Mouse (Mus musculus) hematopoietic stem cell, adult 5-6 weeks (primary cell): ENCODE measurements around the gene Fam193a. TPM values are rescaled to one million over a fixed set of nuclear protein-coding genes. Genes with fewer than 3 reads are reported as not detected.

Experiments used
- ATAC-seq, 2 experiments: fragments of 125-278 bp in 1 of 2; replicated peaks in 1 of 2; 2 replicates each; pipeline ENCODE4 v1.8.0; 2016 to 2017; ENCODE audit warnings: inconsistent platforms in 2 of 2, mild to moderate bottlenecking in 2 of 2, moderate number of reproducible peaks in 2 of 2, low read depth in 1 of 2, moderate TSS enrichment in 1 of 2; ENCODE audit not compliant: low FRiP score in 2 of 2, poor library complexity in 2 of 2, severe bottlenecking in 2 of 2, insufficient read depth in 1 of 2, low TSS enrichment in 1 of 2
- total RNA-seq: library from RNA; stranded (forward); fragments of 172-1452, 232-1000 nt; gene quantifications from 2 replicates; pipeline ENCODE4 v1.2.3, GENCODE M21; 2017

Fam193a gene
- total RNA-seq, 1 experiment from 2014 or later = 41.8 TPM

DNA sequence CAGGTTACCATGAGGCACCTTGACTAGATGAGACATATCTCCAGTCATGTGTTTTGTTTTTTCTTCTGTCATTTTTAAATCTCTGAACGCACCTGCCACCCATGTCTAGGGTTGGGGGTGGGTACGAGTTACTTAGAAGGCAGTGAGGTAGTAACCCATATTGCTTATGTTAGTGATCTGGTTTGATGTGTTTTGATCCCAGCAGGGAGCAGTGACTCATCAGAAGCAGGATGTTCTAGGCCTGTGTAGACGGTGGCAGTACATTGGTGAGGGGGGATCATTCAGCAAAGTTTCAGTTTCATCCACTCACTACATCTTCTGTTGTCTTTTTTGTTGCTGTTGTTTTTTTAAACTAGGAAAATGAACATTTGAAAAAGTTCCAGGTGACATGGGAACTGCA is 61.0 kb downstream of the Fam193a start:
- no peak for ATAC-seq

DNA sequence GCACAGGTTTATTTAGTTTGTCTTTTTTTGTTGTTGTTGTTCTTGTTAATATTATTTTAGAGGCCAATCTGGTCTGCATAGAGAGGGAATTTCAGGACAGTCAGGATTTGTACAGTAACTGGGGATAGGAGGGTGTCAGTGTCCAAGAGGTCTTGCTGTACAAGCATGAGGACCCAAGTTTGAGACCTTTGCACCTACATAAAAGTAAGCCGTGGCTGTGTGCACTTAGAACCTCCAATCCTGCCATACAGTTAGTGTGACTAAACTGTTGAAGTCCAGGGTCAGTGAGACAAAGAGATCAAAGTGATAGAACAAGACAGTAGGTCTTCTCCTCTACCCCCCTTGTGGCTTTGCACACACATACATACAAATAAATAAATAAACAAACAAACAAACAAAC is 64.1 kb downstream of the Fam193a start:
- no peak for ATAC-seq

DNA sequence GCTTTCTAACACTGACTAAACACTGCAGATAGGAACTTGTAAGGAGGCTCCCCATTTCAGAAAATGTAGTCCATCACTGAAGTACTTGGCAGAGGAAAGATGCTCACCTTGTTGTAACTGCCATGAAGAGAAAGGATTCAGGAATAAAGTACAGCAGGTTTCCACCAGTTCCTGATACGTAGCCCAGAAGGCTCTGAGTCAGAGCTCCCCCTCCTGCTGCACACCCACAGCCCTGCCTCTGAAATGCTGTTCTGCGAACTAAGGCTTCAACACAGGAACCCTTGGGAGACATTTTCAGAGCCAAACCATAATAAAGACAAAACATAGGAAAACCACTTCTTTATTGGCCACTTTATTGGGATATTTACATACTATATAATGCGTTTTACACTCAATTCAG is 64.5 kb downstream of the Fam193a start:
- ATAC-seq = no peak

DNA sequence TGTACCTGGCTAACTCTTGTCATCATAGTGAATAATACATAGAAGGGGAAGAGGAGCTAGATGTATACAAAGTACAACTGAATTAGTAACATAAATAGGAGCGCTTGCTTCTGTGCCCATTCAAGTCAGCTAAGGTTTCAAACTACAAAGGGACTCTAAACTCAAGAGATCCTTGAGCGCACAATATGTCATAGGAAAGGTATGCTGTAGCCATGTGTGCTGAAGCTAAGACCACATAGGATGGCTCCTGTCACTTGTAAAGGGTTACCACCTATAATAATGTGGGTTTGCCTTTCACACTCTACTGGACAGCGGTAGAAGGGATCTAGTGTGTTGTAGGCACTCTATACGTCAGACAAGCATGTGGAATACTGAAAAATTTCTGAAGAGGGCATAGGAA is 68.3 kb downstream of the Fam193a start:
- ATAC-seq = no peak

DNA sequence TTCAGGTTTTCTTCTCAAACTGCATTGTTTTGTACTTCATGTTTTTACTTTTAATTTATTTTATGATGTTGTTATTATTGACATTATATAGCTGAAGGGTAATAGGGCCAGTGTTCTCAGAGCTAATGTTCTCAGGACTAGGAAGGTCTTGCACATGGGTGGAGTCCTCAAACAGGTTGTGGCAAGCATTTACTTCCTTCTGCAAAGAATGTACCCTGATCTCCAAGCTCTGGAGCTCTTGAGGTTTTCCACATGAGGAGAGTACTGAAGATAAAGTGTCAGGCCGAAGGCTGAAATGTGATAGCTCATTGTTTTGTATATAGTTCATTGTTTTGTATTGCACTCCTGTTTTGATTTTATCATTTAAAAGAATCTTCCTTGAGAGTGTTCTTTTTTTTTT is 68.9 kb downstream of the Fam193a start:
- no peak for ATAC-seq

DNA sequence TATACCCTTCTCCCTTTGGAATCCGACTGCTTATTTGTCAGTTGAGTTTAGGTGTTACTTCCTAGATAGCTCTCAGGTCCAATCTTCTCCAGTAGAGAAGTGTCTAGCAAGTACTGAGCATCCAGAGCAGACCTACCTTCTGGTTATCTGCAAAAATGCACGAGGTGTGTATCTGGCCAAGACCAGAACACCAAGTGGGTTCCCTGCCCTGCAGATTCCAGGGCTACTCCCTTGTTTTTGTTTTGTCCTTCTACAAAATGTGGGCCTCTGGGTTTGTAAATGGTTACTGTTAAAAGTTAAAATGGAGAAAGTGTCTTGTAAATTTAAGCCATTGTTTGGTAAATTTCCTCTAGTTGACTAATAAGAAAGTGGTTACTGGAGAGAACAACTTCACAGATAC is 70.0 kb downstream of the Fam193a start:
- no peak for ATAC-seq

DNA sequence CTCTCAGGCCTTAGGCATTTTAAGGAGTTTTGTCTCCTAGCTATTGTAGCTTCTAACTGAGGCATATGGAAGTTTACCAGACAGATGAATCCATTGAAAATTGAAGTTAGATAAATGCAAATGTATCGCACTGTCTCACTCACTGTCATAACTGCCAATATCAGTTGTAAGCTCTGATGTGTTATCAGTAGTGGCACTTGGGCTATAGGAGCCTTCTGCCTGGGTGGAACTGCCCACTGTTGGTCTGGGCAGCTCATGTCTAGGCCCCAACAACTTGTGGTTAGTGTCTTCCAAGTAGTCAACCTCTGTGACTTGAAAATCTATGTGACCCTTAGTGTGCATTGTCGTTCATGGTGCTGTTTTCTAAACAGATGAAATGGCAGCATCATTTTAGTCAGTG is 72.1 kb downstream of the Fam193a start:
- no peak for ATAC-seq

DNA sequence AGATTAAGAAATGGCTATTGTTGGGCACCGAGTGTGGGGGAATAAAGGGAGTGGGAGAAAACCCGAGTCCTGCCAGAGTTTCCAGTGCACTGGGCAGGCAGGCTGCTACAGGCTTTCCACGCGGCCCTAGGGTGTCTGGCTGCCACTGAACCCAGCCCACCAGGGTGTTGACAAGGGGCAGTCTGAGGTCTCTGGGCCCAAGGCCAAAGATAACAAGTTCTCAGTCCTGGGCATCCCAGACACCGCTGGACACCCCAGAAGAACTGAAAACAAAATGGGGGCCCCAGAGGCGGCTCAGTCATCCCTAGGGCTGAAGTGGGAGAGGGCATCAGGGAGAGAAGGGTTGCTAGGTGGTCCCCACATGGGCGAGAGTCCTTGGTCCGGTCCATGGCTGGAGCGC is 76.5 kb downstream of the Fam193a start:
- ATAC-seq = no peak

DNA sequence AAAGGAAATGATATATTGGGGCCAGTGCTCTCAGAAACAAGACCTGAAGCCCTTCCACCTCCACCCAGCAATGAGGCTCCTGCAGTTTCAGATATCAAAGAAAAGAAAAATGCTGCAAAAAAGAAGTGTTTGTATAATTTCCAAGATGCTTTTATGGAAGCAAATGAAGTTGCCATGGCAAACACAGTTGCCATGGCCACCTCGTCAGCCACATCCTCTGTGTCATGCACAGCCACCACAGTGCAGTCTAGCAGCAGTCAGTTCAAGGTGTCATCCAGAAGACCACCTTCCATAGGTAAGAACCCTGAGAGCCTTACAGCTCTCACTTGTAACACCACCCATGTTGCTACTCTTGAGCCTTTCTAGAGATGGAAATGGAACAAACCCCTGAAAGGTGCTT is 89.3 kb downstream of the Fam193a start:
- no peak for ATAC-seq

DNA sequence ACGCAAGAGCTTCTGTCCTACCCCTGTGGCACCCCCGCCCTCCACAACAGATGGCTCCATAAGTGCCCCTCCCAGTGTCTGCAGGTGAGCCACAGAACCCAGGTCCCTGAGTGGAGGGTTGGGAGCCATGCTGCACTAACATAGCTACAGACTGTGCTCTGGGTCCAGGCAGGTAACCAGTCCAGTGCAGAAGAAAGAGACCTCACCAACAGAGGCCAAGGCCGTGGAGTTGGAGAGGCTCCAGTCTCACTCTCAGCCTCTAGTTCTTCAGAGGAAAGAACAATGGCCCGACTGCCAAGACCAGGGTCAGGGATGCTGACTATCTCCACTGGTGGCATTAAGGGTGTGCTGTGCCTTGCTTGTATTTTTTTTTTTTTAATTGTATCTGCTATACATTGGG is 91.6 kb downstream of the Fam193a start:
- no peak for ATAC-seq

DNA sequence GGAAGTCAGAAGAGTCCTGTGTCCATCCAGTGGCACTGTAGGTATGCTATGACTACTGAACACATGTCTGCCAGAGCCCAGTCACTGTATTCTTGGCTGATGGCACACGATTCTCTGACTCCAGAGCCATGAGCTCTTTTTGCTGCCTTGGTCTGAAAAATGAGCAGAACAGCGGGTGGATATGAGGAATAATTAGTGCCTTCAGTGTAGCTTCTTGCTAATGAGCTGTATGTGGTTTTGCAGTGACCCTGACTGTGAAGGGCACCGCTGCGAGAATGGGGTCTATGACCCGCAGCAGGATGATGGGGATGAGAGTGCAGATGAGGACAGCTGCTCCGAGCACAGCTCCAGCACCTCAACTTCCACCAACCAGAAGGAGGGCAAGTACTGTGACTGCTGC is 92.1 kb downstream of the Fam193a start:
- no peak for ATAC-seq

DNA sequence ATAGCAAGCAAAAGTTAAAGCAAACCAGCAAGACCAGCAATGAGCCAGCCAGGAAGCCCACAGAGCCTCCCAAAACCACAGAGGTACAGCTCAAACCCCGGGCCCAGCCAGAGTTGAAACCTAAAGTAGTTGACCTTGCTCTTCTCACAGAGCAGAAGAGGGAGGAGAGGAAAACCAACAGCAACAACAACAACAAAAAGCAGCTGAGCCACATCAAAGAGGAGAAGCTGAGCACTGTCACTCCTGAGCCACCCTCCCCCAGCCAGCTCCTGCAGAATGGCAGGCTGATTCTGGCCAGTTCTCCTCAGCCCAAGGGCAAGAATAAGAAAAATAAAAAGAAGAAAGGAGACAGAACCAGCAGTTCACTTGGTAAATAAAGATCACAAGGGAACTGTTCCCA is 96.3 kb downstream of the Fam193a start:
- ATAC-seq = no peak

DNA sequence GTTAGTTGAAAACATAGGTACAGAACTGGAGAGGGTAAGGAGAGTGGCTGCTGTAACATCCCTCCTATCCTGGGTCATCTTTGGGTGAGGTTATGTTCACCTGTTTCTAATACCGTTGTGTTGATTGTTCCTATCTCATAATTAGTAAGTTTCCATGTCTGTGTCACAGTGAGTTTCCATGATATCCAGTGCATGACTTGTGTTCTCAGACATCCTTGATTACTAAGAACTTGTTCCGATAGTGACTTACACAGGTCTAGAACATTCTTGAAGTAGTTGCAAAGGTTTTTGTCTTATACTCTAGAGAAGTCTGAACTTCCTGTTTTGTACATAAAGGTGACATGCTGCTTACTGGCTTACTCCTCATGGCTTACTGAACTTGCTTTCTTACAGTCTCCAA is 96.9 kb downstream of the Fam193a start:
- ATAC-seq = no peak

DNA sequence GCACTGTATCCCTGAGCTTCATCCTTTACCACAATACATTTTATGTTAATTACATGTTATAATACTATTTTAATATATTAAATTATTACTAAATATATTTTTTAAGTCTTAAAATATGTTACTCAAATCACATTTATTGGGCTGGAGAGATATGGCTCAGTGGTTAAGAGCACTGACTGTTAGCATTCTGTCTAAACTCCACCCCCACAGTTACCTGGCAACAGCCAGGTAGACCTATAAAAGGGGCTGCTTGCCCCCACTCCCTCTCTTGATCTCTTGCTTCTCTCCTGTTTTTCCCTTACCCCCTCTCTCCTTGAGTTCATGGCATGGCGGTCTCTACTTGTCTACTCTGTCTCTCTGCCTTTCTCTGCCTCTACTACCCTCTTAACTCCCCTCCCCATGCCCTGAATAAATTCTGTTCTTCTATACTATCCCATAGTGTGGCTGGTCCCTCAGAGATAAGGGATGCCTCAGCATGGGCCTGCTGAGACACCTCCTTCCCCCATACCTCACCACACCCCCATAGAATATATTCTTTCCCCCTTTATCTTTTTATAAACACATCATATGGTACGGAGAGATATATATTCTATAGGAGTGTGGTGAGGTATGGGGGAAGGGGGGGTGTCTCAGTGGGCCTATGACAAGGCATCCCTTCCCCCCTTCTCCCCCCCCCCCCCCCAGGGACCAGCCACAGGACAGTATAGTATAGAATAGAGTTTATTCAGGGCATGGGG is 98.5 kb downstream of the Fam193a start:
- no peak for ATAC-seq

DNA sequence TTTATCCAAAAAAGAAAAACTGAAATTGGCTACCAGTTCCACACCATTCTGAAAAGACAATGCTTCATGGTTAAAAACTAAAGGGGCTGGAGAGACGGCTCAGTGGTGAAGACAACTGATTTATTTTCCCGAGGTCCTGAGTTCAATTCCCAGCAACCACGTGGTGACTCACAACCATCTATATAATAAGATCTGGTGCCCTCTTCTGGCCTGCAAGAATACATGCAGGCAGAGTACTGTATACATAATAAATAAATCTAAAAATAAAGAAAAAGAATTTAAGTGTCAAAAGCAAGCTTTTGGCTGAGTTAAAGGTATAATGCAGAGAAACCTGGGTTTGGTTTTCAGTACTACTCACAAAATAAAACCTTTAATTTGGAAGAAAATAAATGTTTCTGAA is 111.2 kb downstream of the Fam193a start:
- no peak for ATAC-seq

DNA sequence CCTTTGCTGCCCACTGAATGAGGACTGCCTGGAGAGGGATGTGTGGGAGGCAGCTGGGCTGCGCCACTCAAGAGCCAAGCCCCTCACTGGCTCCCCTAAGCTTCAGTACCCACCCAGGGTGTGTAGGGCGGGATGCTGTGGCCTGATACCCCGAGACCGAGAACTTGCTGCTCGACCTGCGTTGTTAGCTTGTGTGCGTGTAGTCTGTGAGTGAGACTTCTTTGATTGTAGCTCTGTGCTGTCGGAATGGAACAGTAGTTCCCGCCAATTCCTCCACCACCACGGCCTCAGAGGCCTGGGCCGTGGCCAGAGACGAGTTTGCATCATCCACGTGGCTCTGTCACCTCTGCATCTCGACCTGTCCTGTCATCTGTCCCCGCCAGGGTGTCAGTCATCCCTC is 116.0 kb downstream of the Fam193a start:
- ATAC-seq = no peak

DNA sequence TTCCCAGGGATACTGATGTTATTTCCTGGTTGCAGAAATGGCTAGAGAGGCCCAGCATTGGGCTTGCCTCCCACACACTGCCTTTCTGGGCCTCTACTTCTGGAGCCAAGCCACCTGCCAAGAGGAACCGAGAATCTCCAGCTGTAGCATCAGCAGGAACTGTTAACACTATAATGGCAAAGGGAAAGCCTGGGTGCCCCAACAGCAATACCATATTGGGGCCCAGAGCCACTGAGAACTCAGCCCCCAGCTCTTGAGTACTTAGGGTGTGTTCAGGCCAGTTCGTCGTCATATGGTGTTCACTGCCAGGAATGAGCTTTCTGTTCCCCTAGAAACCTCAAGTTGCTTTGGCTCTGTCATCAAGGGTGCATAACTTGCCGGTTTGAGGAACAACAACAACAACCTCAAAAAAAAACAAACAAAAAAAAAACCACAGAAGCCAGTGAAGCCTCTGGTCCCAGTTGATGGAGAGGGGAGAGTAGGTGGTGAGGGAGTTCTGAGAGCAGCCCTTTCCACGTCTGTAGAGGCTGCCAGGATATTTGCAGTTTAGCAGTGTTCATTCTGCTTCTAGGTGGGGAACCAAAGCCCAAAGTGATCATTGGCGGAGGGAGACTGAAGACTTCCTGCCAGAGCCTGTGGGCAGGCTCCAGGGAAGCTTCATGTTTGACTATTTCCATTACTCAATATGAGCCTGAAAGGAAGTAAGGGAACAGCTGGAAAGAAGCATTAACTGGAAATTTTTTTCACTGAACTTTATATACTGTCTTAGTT is 117.8 kb downstream of the Fam193a start:
- ATAC-seq = 0 out of 4 replicates have a peak, but pooled peaks of 1 of the 2 experiments have one; percentile 17

DNA sequence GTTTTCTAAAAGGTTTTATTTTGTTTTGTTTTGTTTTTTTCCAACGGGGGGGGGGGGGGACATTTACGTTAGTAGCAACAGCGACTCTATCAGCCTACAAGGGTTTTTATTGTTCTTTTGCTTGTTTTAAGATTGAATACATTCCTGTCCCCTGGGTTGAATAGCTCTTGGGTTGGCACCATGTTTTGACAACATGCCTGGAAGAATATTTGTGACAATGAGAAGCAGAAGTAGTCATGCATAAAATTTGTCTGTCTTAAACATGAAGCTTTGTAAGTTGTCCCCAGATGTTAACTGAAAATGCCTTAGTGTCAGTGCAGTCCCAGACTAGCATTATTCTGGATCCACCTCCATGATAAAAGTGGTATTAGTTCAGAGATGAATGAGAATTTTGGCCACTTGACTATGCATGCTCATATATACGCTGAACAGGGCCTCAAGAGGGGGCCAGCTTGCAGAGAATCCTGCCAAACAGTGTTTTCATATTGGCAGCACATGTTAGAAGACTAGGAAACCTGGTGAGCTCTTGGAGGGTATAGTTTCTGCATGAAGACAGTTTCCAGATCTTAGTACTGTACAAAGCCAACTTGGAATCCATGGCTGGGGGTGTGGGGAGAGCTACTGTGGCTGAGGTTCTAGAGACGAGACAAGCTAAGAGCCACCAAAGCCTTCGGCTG is 119.1 kb downstream of the Fam193a start:
- ATAC-seq = no peak
